Mouse (Mus musculus) adrenal gland, postnatal 4 days (tissue): ENCODE data around the gene Dact2. TPM values are rescaled to one million over a fixed set of nuclear protein-coding genes. Genes with fewer than 3 reads are reported as not detected.

Experiments used
- DNase-seq, 2 experiments: peaks; one replicate each; pipeline ENCODE4 v3.0.0; 2021 to 2022; ENCODE audit warnings: low spot score in 2 of 2, mixed read lengths in 2 of 2
- total RNA-seq, 2 experiments: library from RNA; stranded (reverse); gene quantifications; 2 replicates each; pipeline ENCODE4 v1.2.3; 2021

Dact2 gene
- total RNA-seq, 2 experiments from 2014 or later = 2.4 to 9.2 TPM

DNA sequence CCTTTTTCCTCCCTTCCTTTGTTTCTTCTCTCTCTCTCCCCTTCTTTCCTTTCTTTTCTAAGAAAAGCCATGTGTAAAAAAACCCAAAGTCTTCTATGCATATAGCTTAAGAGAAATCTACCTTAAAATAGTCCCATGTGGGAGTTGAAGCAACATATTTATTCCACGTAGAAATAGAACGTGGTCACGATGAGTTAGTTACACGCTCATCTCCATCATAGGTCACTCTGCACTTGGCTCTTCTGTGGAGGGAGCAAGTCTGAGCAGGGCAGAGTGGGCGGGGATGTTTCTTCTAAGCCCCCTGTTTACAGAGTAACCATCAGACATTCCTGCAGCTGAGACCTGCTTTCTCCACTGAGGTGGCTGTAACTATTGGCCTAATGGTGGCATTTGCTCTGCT, 27.1 kb downstream of the Dact2 start:
- no peak for DNase-seq

DNA sequence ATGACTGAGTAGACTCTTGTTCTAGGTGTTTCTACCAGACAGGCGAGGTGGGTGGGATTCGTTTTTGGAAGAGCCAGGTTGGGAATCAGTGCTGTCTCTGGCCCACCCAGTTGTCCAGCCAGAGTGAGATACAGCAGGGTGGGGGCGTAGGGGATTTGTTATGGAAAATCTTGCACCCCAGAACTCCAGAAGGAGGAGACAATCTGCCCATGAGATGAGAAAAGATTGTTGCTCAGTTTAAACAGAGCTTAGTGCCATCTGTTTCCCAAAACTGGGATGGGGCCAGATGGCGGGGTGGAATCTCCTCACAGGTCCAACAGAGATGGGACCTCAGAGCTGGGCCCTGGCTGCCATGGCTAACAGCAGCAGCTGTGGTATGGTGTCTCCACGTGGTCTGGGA, 28.4 kb downstream of the Dact2 start:
- no peak for DNase-seq

DNA sequence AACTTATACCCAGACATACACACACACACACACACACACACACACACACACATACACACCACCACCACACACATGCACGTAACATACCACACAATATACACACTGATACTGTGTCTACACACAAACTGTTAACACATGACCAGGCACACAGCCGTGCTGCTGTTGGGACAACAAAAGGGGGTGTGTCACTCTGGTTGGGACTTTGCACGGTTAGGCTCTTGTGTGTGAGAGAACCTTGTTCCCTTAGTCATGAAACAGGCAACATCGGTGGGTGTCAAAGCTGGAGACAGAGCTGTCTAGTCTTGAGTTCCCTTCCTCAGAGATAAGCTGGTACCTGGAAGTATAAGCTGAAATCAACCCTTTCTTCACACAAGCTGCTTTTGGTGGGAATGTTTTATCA, 29.1 kb downstream of the Dact2 start:
- no peak for DNase-seq

DNA sequence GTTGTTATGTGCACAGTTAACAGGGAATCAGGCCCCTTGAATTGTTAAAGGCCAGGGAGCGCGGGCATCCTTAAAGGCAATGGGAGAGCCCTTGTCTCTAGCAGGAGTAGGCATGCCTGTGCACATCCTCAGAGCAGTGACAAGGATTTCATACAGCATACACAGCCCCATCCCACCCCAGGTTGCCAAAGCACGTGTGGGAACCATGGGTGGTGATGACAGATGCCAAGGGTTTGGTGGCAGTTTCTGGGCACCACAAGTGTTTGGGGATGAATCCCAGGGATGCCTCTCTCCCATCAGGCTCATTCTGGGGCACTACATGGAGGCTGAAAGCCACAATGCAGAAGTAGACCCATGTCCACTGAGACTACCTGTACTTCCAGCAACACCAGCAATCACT, 29.7 kb downstream of the Dact2 start:
- no peak for DNase-seq

DNA sequence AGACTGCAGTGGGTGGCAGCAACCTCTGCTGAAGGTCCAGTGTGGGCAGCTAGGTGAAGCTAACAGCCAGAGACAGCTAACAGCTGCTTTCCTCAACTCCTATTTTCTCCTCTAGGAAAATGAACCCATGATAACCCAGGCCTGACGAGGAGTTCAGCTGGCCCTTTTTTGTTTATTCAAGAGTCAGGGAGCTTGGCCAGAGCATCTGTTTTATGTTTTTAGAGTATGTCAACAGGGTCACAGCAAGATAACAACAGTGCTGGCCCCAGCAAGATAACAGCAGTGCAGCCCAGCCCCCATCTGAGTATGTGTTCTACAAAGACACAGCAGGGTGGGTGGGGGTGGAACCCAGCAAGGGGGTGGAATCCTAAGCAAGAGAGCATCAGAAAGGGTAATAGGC, 30.6 kb downstream of the Dact2 start:
- no peak for DNase-seq

DNA sequence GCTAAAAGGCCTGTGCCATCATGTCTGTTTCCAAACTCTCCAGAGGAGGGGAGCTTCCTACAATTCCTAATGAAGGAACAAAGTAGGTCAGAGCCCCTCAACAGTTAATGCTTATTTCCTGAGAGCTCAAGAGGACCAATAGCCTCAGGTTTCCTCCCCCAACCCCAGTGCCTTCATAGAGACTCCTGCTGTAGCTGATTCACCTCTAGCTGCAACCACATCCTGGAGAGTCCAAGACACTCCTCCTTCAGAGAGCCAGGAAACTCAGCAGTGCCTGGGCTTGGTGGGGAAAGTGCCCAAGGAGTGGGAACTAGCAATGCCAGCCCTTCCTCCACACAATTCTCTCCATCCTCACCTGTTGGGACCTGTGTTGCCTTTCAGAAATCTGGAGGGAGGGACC, 31.4 kb downstream of the Dact2 start:
- DNase-seq = no peak

DNA sequence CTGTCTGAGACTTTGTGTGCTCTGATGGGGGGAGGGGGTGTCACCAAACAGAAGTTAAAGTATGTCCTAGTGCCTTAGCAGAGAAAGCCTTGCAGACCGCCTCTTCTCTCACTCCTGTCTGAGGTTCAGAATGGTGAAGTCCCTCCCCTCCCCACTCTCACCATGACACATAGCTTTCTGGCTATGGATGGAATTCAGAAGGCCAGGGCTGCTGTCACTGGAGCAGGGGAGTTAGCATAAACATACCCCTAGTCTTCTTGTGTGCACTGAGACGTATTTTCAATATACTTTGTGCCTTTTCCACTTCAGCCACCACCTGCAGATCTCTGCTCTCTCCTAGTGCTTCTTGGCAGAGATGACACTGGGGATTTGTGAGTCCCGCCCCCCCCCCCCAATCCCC, 31.9 kb downstream of the Dact2 start:
- DNase-seq = no peak

DNA sequence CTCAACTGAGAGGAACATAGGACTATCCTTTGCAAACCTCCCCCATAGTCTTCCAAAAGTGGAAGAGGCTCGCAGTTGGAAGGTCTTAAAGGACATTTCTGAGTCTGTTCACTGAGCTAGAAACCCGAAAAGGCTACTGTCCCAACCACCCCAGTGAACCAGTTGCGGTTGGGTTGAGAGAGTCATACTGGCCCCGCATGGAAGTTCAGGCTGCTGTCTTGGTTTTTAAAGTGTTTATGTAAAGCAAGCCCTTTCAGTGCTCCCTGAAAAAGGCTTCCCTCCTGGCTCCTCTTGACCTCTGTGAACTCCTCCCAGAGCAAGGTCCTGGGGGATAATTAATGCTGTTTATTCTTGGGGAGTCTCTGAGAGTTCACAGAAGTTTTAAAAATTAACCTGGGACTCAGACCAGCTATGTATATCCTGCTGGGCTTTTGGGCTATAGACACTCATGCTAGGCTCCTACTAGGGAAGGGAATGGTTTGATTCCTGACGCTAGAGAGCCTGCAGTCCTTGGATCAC, 33.1 kb downstream of the Dact2 start:
- no peak for DNase-seq

DNA sequence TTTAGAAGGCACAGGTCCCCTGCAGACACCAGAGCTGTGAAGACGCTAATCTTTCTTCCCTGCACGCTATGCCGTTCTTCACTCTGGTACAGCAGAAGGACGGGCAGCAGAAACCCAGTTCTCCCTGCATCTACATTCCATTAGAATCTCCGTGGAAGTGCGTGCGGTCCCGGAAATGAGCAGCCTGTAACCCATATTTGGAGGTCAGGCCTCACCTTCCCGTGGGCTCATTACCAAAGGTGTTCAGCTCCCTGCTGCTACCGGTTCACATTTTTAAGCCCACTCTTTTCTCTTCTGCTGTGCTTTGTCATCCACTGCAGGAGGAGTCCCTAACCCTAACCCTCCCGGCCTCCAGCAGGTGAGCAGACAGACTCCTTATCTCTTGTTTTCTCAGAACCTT, 34.7 kb downstream of the Dact2 start:
- DNase-seq = no peak

DNA sequence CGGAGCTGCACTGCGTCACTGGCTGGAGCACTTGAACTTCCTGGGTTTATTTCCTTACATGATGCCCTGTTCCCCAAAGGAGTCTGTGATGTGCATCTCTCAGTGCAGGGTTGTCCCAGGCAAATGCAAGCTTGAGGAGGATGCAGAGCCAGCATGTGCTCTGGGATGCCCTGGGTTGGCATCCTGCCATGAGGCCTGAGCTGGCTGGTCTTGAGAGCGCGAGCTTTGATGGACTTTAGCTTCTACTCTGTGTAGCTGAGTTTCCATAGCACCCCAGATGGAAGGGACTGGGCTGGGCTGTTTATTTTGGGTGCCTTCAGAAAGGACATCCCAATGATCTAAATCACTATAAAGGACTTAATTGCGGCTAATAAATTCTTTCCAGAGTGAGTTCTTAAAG, 36.5 kb downstream of the Dact2 start:
- no peak for DNase-seq

DNA sequence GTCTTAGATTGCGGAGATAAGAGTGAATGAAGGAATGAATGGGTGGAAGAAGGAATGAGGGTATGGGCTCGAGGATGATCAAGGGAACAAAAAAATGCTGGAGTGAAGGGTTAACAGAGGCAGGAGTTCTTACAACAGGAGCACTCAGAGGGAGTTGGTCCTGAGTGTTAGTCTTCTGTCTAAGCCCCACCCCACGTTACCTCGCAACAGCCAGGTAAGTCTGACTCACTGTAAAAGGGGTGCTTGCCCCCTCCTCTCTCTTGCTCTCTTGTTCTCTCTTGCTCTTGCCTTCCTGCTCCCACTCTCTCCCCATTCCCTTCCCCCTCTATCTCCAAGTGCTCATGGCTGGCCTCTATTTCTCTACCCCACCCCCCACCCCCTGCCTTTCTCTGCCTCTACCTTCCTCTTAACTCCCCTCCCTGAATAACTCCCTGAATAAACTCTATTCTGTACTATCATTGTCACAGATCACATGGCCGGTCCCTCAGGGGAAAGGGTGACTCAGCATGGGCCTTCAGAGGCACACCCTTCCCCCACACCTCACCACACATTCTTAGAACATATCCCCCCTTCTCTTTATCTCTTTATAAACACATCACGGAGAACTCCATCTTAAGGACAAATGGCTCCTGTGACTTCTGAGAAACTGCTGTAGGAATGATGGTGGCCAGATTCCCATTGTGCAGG, 37.2 kb downstream of the Dact2 start:
- no peak for DNase-seq

DNA sequence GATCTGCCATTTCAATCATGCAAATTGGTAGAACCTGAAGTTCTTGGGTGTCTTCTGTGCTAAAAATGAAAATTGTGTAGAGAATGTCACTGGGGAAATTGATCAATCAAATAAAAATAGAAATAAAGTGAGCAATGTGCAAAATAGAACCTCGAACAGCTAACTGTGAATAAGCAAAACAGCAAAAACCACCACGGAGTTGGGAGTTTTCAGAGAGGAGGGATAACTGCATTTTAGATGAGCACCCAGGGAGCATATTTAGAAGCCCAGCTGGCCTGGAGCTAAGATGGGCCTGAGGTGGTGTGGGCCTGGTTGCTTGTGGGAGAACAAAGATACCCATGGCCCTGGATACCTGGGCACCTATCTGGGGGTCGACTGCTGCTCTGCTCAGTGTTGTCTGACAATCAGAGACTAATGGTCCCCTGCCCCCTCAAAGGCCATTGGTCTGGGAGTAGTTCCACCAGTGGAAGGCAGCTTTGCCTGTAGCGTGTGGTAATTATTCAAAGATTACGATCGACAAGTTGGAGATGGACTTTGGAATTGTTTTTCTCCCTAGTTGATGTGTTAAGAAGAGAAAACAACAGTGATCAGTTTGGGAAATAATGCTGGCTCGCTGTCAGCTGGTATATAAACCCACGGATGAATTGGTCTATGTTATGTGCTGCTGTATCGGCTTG, 38.0 kb downstream of the Dact2 start:
- no peak for DNase-seq

DNA sequence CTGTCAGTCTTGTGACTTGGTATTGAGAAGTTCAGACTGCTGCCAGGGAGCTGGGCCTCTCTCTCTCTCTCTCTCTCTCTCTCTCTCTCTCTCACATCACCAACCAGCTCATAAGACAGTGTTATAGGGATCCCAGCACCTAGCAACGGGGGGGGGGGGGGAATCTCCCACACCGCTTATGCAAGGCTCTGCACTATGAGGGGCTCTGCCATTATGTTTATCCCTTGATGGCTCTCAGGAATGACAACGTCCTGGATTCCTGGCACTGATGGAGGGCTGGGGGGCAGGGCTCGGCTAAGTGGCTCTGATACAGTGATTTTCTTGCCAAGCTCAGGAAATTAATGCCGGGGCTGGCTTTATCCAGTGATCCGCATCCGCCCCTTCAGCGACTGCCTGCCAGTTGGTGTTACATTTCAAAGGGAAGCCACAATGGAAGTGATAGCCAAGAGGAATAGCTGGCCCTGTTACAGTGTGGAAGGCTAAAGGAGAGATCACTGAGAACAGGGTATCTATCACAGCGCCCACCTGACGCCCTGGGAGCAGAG, 38.7 kb downstream of the Dact2 start:
- DNase-seq = no peak

DNA sequence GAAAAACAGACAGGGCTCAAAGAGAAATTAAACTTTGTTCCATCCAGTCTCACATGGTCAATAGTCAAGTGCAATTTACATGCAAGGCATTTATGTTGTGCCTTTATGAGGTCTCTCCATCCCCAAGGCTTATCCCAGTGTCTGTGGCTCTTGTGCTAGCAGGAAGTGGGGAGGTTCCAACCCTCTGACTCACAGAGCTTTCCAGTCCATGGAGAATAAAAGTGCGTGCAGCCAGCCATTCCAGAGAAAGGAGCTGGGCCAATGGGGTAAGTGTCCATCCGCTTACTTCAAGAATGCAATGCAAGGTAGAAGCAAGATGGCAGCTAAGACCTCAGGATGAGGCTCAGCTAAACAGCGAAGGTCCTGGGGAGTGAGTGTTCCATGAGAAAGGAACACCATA, 43.3 kb downstream of the Dact2 start:
- DNase-seq = no peak

DNA sequence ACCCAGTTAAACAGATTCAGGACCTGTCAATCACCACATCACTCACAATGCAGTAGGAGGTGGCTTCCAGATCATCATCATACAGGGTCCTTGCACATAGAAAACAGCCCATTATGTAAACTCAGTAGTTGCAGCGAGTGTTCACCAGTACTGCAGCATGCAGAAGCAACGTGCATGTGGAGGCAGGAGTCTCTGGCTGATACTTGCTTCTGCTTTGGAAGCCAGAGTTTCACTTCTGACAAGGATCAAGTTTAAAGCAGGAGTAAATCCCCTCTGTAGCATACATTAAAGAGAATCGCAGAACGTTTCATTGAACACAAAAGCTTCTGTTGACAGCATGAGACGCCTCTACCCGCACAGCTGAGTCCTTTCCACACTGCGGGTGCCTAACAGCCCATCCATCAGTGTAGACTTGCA, 46.3 kb downstream of the Dact2 start:
- DNase-seq = no peak

Other genes with a start within 250 kb of the Dact2 start
- gene Gm7356, start 200.6 kb downstream of the Dact2 start, total RNA-seq = not detected
- gene Gm7358, start 144.8 kb downstream of the Dact2 start, total RNA-seq = not detected
- gene Smoc2, start 75.2 kb upstream of the Dact2 start, total RNA-seq = 10 to 100 TPM; 43.2 to 46.4 TPM